9 mouse cellular contexts compared by ENCODE assay signal in genomic region chr2:165486881-165487535, GRCm38 (mm10). TPM values are rescaled to one million over a fixed set of nuclear protein-coding genes. Genes with fewer than 3 reads are reported as not detected.
A peak's percentile ranks its signal among the peaks of the same experiment; 100 is the strongest.
DNase-seq lines count a peak whose midpoint lies in the region; ATAC-seq and TF ChIP-seq lines count a peak whose summit lies in the region.
"Had no signal": no experiment of that assay in that cellular context is flagged by ENCODE, and none has a peak within 500 bp of the region (broad histone marks: within the 10 kb centered on the region; RNA-seq: fewer than 3 reads in every experiment).

No protein-coding gene starts in this region.

- peak; percentile 90 for TF ChIP-seq CTCF in bone marrow, adult 2 months (IDR thresholded peaks at IDR 0.05; ENCODE audit: control insufficient read depth, insufficient read depth, low read length)

- H3K4me2 ChIP-seq in forebrain, embryonic 11.5 days (ENCODE audit: low read depth, low read length, severe bottlenecking): no peak overlapping the region
- no peak overlapping the region for H3K4me2 ChIP-seq in hindbrain, embryonic 14.5 days (replicated peaks)
- H3K4me2 ChIP-seq: liver, embryonic 15.5 days had no signal

- peak; percentile 50 for ATAC-seq in forebrain, embryonic 11.5 days (replicated peaks; ENCODE audit: low FRiP score)
- ATAC-seq in hindbrain, embryonic 14.5 days (ENCODE audit: low FRiP score): peak; percentile 51; the same call in 1 of the 2 replicates
- peak; percentile 86 for ATAC-seq in megakaryocyte progenitor cell, adult 5-6 weeks (replicated peaks; ENCODE audit: poor library complexity)

- H3K9ac ChIP-seq in forebrain, embryonic 11.5 days (ENCODE audit: low read length): no peak overlapping the region
- H3K9ac ChIP-seq in hindbrain, embryonic 14.5 days: no peak overlapping the region
- H3K9ac ChIP-seq: liver, embryonic 15.5 days had no signal

- WGBS in bone marrow, adult 2 months: 10% methylated on average over 8 of the region's 8 CpGs
- 25% methylated on average over 8 of the region's 8 CpGs for WGBS in forebrain, embryonic 11.5 days
- WGBS in hindbrain, embryonic 14.5 days: 23% methylated on average over 8 of the region's 8 CpGs

- no peak overlapping the region for H3K27ac ChIP-seq in bone marrow, adult 2 months (ENCODE audit: control insufficient read depth, insufficient read depth, low read depth, low read length, poor library complexity)
- no peak overlapping the region for H3K27ac ChIP-seq in forebrain, embryonic 11.5 days (ENCODE audit: low read depth, low read length)
- no peak overlapping the region for H3K27ac ChIP-seq in hindbrain, embryonic 14.5 days
- H3K27ac ChIP-seq: liver, embryonic 15.5 days had no signal

- peak; percentile 28 to 41 for DNase-seq in adrenal gland, adult 18-20 months (ENCODE audit: low spot score in 2 of 2)
- no peak for DNase-seq in adrenal gland, postnatal 4 days (ENCODE audit: low spot score in 2 of 2)
- peak; percentile 78 for DNase-seq in forebrain, embryonic 11.5 days (ENCODE audit: low spot score)
- DNase-seq in hindbrain, embryonic 14.5 days (ENCODE audit: low spot score): peak; percentile 66
- DNase-seq in layer of hippocampus, postnatal 36 days: peak; percentile 58 to 67
- peak; percentile 57 for DNase-seq in right cerebral cortex, postnatal 25 days

- TF ChIP-seq POLR2A in bone marrow, adult 2 months (IDR thresholded peaks at IDR 0.05; ENCODE audit: borderline replicate concordance, control insufficient read depth, low read depth, low read length): no peak

- no peaks in the 10 kb centered on the region for H3K9me3 ChIP-seq in forebrain, embryonic 11.5 days (ENCODE audit: control insufficient read depth, low read length)
- no peaks in the 10 kb centered on the region for H3K9me3 ChIP-seq in hindbrain, embryonic 14.5 days (ENCODE audit: control insufficient read depth, low read length)
- H3K9me3 ChIP-seq: liver, embryonic 15.5 days had no signal

- H3K27me3 ChIP-seq in forebrain, embryonic 11.5 days (ENCODE audit: control insufficient read depth, insufficient read depth, low read length): no peaks in the 10 kb centered on the region
- H3K27me3 ChIP-seq in hindbrain, embryonic 14.5 days (ENCODE audit: control insufficient read depth, insufficient read depth, low read length): no peaks in the 10 kb centered on the region
- H3K27me3 ChIP-seq: liver, embryonic 15.5 days had no signal

- H3K36me3 ChIP-seq in forebrain, embryonic 11.5 days (ENCODE audit: control insufficient read depth, insufficient read depth, low read length): no peaks in the 10 kb centered on the region; the same call in 1 of the 2 replicates
- peaks cover 26% of the 10 kb centered on the region for H3K36me3 ChIP-seq in hindbrain, embryonic 14.5 days (replicated peaks; ENCODE audit: control insufficient read depth, insufficient read depth)

- H3K4me3 ChIP-seq in bone marrow, adult 2 months (replicated peaks; ENCODE audit: control insufficient read depth, low read depth, low read length): no peak overlapping the region
- no peak overlapping the region for H3K4me3 ChIP-seq in forebrain, embryonic 11.5 days (ENCODE audit: low read depth, low read length)
- H3K4me3 ChIP-seq in hindbrain, embryonic 14.5 days (replicated peaks; ENCODE audit: low read length): no peak overlapping the region
- H3K4me3 ChIP-seq: liver, embryonic 15.5 days had no signal

- no peaks in the 10 kb centered on the region for H3K4me1 ChIP-seq in bone marrow, adult 2 months (ENCODE audit: control insufficient read depth, insufficient read depth, low read length)
- no peaks in the 10 kb centered on the region; the same call in none of the 2 replicates for H3K4me1 ChIP-seq in forebrain, embryonic 11.5 days (replicated peaks; ENCODE audit: control insufficient read depth, insufficient read depth, low read length)
- peaks cover 1% of the 10 kb centered on the region for H3K4me1 ChIP-seq in hindbrain, embryonic 14.5 days (replicated peaks; ENCODE audit: control insufficient read depth, insufficient read depth, low read length)

RNA-seq across cellular contexts. Expression of gene Trp53rka, which starts 6.1 kb away (rescaled TPM):
- 10 to 100 TPM; 13.7 to 13.9 TPM for total RNA-seq in adrenal gland, adult 18-20 months (2021)
- 10 to 100 TPM; 18.1 to 19.1 TPM for total RNA-seq in adrenal gland, postnatal 4 days (2021)
- polyA plus RNA-seq in bone marrow, adult 2 months (2011; ENCODE audit: insufficient read depth, insufficient read length, low replicate concordance, missing spikeins): 7.2 and 10.8 TPM in 2 replicates
- 53.1 and 58.9 TPM in 2 replicates for polyA plus RNA-seq in forebrain, embryonic 11.5 days (2014; fragmentation: Nextera tagmentation; extraction: Ambion mirVana)
- 40.0 and 44.4 TPM in 2 replicates for polyA plus RNA-seq in hindbrain, embryonic 14.5 days (2014; fragmentation: Nextera tagmentation; extraction: Ambion mirVana)
- 10 to 100 TPM; 19.4 TPM for total RNA-seq in layer of hippocampus, postnatal 36 days (2021)
- total RNA-seq in megakaryocyte progenitor cell, adult 5-6 weeks (2015): 6.7 and 9.4 TPM in 2 replicates
- 7.6 and 8.6 TPM in 2 replicates for total RNA-seq in megakaryocyte progenitor cell, adult 5-6 weeks (2017)

RNA-seq across cellular contexts. Expression of gene Slc13a3, which starts 14.0 kb away (rescaled TPM):
- total RNA-seq in adrenal gland, adult 18-20 months (2021): 1 to 10 TPM; 2.3 to 3.2 TPM
- 10 to 100 TPM; 10.3 to 17.0 TPM for total RNA-seq in adrenal gland, postnatal 4 days (2021)
- polyA plus RNA-seq in bone marrow, adult 2 months (2011; ENCODE audit: insufficient read depth, insufficient read length, low replicate concordance, missing spikeins): 1.6 TPM in 1 of 2 replicates, not detected in the other
- polyA plus RNA-seq in forebrain, embryonic 11.5 days (2014; fragmentation: Nextera tagmentation; extraction: Ambion mirVana): 1.9 and 2.5 TPM in 2 replicates
- polyA plus RNA-seq in hindbrain, embryonic 14.5 days (2014; fragmentation: Nextera tagmentation; extraction: Ambion mirVana): 5.9 and 7.5 TPM in 2 replicates
- total RNA-seq in layer of hippocampus, postnatal 36 days (2021): 10 to 100 TPM in 1 of 2 experiments, 1 to 10 TPM in 1; 6.9 to 10.7 TPM
- 0.15 TPM in 1 of 2 replicates, not detected in the other for total RNA-seq in megakaryocyte progenitor cell, adult 5-6 weeks (2015)
- 0.08 TPM in 1 of 2 replicates, not detected in the other for total RNA-seq in megakaryocyte progenitor cell, adult 5-6 weeks (2017)

RNA-seq across cellular contexts. Expression of gene Slc2a10, which starts 16.6 kb away (rescaled TPM):
- total RNA-seq in adrenal gland, adult 18-20 months (2021): 1 to 10 TPM in 1 of 2 experiments, under 1 TPM in 1; 0.80 to 1.7 TPM
- 1 to 10 TPM; 2.1 to 2.3 TPM for total RNA-seq in adrenal gland, postnatal 4 days (2021)
- polyA plus RNA-seq in bone marrow, adult 2 months (2011; ENCODE audit: insufficient read depth, insufficient read length, low replicate concordance, missing spikeins): 0.27 TPM in 1 of 2 replicates, not detected in the other
- polyA plus RNA-seq in forebrain, embryonic 11.5 days (2014; fragmentation: Nextera tagmentation; extraction: Ambion mirVana): 4.2 TPM in 2 replicates
- 2.2 and 2.6 TPM in 2 replicates for polyA plus RNA-seq in hindbrain, embryonic 14.5 days (2014; fragmentation: Nextera tagmentation; extraction: Ambion mirVana)
- total RNA-seq in layer of hippocampus, postnatal 36 days (2021): under 1 TPM; 0.48 to 0.67 TPM
- total RNA-seq in megakaryocyte progenitor cell, adult 5-6 weeks (2015): 0.05 and 0.12 TPM in 2 replicates
- 0.21 and 0.57 TPM in 2 replicates for total RNA-seq in megakaryocyte progenitor cell, adult 5-6 weeks (2017)

Comparison
In these comparisons a context has a peak if more than half of its experiments do, and no peak if none do; other contexts are left out.
1. DNase-seq: peak in adrenal gland, adult 18-20 months (2 of 2), forebrain, embryonic 11.5 days (single experiment), hindbrain, embryonic 14.5 days (single experiment), layer of hippocampus, postnatal 36 days (2 of 2) and right cerebral cortex, postnatal 25 days (single experiment); none in adrenal gland, postnatal 4 days (0 of 2).
2. Peak in every context shown above with its lines, with median percentiles within 50 percentile points of each other: ATAC-seq.